Mouse (Mus musculus) testis, adult 2 months (tissue): ENCODE measurements around the gene Pld2. TPM values are rescaled to one million over a fixed set of nuclear protein-coding genes. Genes with fewer than 3 reads are reported as not detected.
"Not testable (repeated sequence)": the region's sequence is repeated elsewhere in the genome, so short reads cannot be mapped to it uniquely, and the experiment has no call there.

Experiments
- H3K27ac ChIP-seq: fragments of 200-500 bp; 2 replicates; pipeline ENCODE4 v1.5.1; 2012; ENCODE audit warnings: low read depth, low read length; ENCODE audit not compliant: control insufficient read depth, insufficient read depth
- H3K27me3 ChIP-seq: fragments of 200-500 bp; 2 replicates; pipeline ENCODE4 v1.6.1; 2012; ENCODE audit warnings: mild to moderate bottlenecking, low read length, moderate library complexity; ENCODE audit not compliant: control insufficient read depth, insufficient read depth
- H3K36me3 ChIP-seq: fragments of 200-500 bp; 2 replicates; pipeline ENCODE4 v1.6.1; 2012; ENCODE audit warnings: mild to moderate bottlenecking, low read length; ENCODE audit not compliant: control insufficient read depth, insufficient read depth
- H3K4me1 ChIP-seq: fragments of 200-500 bp; 2 replicates; pipeline ENCODE4 v1.6.1; 2012; ENCODE audit warnings: low read length; ENCODE audit not compliant: control insufficient read depth, insufficient read depth
- H3K4me3 ChIP-seq: fragments of 200-500 bp; 2 replicates; pipeline ENCODE4 v1.5.1; 2012; ENCODE audit warnings: low read depth, mild to moderate bottlenecking, low read length, moderate library complexity, mixed read lengths; ENCODE audit not compliant: control insufficient read depth
- CTCF ChIP-seq: fragments of 200-500 bp; IDR thresholded peaks from 2 replicates; pipeline ENCODE4 v1.5.1; 2012; ENCODE audit warnings: low read depth, mild to moderate bottlenecking, inconsistent platforms, low read length, moderate library complexity; ENCODE audit not compliant: control insufficient read depth, insufficient read depth, insufficient replicate concordance
- POLR2A ChIP-seq: fragments of 200-500 bp; IDR thresholded peaks from 2 replicates; pipeline ENCODE4 v1.6.1; 2012; ENCODE audit warnings: low read depth, mild to moderate bottlenecking, inconsistent platforms, low read length, moderate library complexity; ENCODE audit not compliant: control insufficient read depth
- polyA plus RNA-seq: library from polyadenylated mRNA; depleted of rRNA; stranded (reverse); fragments of >200 nt; gene quantifications from 2 replicates; pipeline ENCODE4 v1.2.3, GENCODE M21; 2012

Pld2 gene
- polyA plus RNA-seq, 1 experiment = 1.2 TPM

- H3K4me1 ChIP-seq = 0 out of 2 replicates have a peak, but pooled peaks cover 2% of the 10 kb centered on the region
- no peak overlapping the region for H3K27ac ChIP-seq
- H3K4me3 ChIP-seq = peak overlapping the region; percentile 91
- TF ChIP-seq POLR2A = no peak
- no peak for TF ChIP-seq CTCF
- no peaks in the 10 kb centered on the region for H3K27me3 ChIP-seq
- no peaks in the 10 kb centered on the region for H3K36me3 ChIP-seq
These were observed 13.7 kb upstream of the Pld2 start for GRCm38 (mm10) chr11:70526211-70526610.

DNA sequence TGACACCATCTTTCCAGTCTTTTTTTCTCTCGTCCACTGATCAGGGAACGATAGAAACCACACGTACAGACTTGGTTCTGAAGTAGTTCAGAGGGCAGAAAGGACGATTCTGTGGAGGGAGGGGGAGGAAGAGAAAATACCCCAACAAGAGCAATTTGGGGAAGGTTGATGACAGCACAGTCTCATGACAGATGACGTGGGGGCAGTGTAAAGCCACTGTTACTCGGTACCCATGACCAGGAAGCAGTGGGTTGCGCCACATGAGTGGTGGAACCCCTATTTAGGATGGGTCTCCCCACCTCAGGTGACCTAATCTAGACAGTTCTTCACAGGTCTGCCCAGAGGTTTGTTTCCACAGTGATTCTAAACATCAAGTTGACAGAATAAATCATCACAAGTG lies 11.3 kb upstream of the Pld2 start:
- no peak overlapping the region for H3K27ac ChIP-seq
- no peaks in the 10 kb centered on the region for H3K27me3 ChIP-seq
- H3K4me3 ChIP-seq = no peak overlapping the region
- no peaks in the 10 kb centered on the region for H3K4me1 ChIP-seq
- no peak for TF ChIP-seq POLR2A
- TF ChIP-seq CTCF = no peak
- H3K36me3 ChIP-seq = no peaks in the 10 kb centered on the region

DNA sequence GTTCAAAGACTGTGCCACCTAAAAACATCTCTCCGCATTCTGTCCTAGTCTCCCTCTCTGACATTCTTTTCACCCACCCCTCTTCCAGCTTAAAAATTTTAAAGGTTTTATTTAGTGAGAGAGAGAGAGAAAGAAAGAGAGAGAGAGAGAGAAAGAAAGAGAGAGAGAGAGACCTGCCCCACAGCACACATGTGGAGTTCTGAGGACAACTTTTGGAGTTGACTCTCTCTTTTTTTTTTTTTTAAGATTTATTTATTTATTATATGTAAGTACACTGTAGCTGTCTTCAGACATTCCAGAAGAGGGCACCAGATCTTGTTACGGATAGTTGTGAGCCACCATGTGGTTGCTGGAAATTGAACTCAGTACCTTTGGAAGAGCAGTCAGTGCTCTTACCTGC lies 8.8 kb upstream of the Pld2 start:
- not testable (repeated sequence) for H3K4me1 ChIP-seq, H3K27ac ChIP-seq, H3K4me3 ChIP-seq, H3K36me3 ChIP-seq, H3K27me3 ChIP-seq

DNA sequence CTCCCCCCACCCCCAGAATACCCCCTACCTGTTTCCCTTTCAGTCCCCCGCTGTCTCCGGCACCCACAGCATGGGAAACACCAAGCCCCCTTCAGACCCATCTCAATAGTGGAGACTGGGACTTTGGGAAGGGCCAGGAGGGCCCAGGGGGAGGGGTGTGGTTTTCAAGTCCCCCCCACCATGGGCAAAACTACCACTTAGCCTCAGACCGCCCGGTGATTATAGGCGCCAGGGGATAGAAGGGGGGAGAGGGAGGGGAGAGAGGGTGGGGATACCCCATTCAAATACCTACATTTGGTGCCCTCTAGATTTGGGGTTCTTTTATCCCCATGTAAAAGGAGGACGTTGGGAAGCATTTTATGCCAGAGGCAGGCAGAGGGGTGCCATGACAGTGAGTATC lies 7.0 kb upstream of the Pld2 start, which contains the start of gene Gm40193:
Gene Gm40193, minus strand, starts transcription at position 101 of the 400 bp plus-strand sequence.
- Histone ChIP-seq H3K27ac (no peak within 1 kb of the TSS), H3K4me1 (no peaks in the 10 kb centered on the region), H3K4me3 (no peak within 1 kb of the TSS), H3K27me3 (no peaks in the 10 kb centered on the region), H3K36me3 (no peaks in the 10 kb centered on the region)
- TF ChIP-seq CTCF (no peak), POLR2A (no peak)

GRCm38 (mm10) chr11:70539423-70539822 lies 441 bp upstream of the Pld2 start:
- peak overlapping the region; percentile 71 for H3K4me3 ChIP-seq
- no peak for TF ChIP-seq POLR2A
- no peak for TF ChIP-seq CTCF
- no peaks in the 10 kb centered on the region for H3K27me3 ChIP-seq
- no peaks in the 10 kb centered on the region for H3K36me3 ChIP-seq
- H3K27ac ChIP-seq = no peak overlapping the region
- peaks cover 6% of the 10 kb centered on the region for H3K4me1 ChIP-seq

DNA sequence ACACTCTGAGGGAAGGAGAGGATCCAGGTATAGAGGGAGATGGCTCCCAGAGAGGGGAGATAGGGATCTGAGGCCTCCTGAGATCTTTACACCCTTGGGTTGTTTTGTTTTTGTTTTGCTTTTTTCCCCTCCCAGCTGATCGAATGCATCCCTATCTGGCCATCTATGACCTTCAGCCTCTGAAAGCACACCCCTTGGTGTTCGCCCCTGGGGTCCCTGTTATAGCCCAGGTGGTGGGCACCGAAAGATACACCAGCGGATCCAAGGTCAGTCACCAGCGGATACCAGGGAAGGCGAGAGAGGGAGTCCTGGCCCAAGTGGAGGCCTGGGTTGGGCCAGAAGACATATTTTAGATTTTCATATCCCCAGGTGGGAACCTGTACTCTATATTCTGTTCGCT lies 1.1 kb downstream of the Pld2 start:
- Histone ChIP-seq H3K27ac (no peak overlapping the region), H3K36me3 (no peaks in the 10 kb centered on the region), H3K4me1 (peaks cover 6% of the 10 kb centered on the region), H3K4me3 (no peak overlapping the region), H3K27me3 (no peaks in the 10 kb centered on the region)
- TF ChIP-seq POLR2A = no peak
- TF ChIP-seq CTCF = no peak

GRCm38 (mm10) chr11:70541415-70541814 lies 1.6 kb downstream of the Pld2 start:
- no peak overlapping the region for H3K4me3 ChIP-seq
- H3K36me3 ChIP-seq = no peaks in the 10 kb centered on the region
- H3K27ac ChIP-seq = no peak overlapping the region
- peaks cover 6% of the 10 kb centered on the region for H3K4me1 ChIP-seq
- TF ChIP-seq CTCF = no peak
- no peak for TF ChIP-seq POLR2A
- no peaks in the 10 kb centered on the region for H3K27me3 ChIP-seq

DNA sequence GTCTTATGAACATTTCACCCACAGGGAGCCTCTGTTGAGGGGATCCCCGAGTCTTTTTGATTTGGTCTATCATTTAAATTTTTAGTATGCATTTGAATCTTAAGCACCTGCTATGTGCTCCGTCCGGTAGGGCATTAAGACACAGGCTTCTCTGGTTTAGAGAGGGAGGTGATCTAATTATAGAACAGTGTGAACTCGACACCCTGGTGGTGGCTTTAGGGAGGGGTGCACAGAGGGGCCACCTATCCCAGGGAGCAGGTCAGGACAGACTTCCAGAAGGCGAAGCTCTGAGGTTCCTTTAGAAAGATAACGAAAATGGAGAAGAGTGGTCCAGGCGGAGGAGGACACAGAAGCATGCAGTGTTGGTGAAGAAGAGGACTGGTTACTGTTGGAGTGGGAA lies 4.6 kb downstream of the Pld2 start:
- no peak overlapping the region for H3K4me3 ChIP-seq
- TF ChIP-seq CTCF = no peak
- TF ChIP-seq POLR2A = no peak
- H3K4me1 ChIP-seq = peaks cover 6% of the 10 kb centered on the region
- no peaks in the 10 kb centered on the region for H3K27me3 ChIP-seq
- H3K27ac ChIP-seq = no peak overlapping the region
- no peaks in the 10 kb centered on the region for H3K36me3 ChIP-seq
